Mouse (Mus musculus) thymus, adult 2 months (tissue): ENCODE measurements at regions not wholly inside any gene's neighbourhood (a gene's known extent, or its start where the extent isn't known, plus 50 kb on each side); places are given as distances from the start of the nearest gene placed in this dataset.

ENCODE experiments used
- CTCF ChIP-seq: fragments of 200-500 bp; IDR thresholded peaks from 2 replicates; pipeline ENCODE4 v1.5.1; 2012; ENCODE audit warnings: mild to moderate bottlenecking, control low read depth, low read length, moderate library complexity, borderline replicate concordance; ENCODE audit not compliant: control insufficient read depth, poor library complexity, insufficient read depth; ENCODE audit errors: extremely low read depth
- POLR2A ChIP-seq: fragments of 200-500 bp; IDR thresholded peaks from 2 replicates; pipeline ENCODE4 v1.6.1; 2012; ENCODE audit warnings: mild to moderate bottlenecking, low read length, control low read depth, moderate library complexity; ENCODE audit not compliant: control insufficient read depth, poor library complexity, insufficient read depth; ENCODE audit errors: extremely low read depth

- TF ChIP-seq POLR2A (no peak), CTCF (no peak)
These were observed 231.4 kb downstream of the Pten start for GRCm38 (mm10) chr19:32988713-32989112.
